Mouse (Mus musculus) adrenal gland, adult 18-20 months (tissue): ENCODE measurements around the gene Prkn. TPM values are rescaled to one million over a fixed set of nuclear protein-coding genes. Genes with fewer than 3 reads are reported as not detected.

Experiments used
- DNase-seq, 2 experiments: peaks; one replicate each; pipeline ENCODE4 v3.0.0; 2021 to 2022; ENCODE audit warnings: low spot score in 2 of 2
- long read RNA-seq, 2 experiments: library from polyadenylated mRNA; stranded (forward); transcript quantifications; one replicate each; pipeline ENCODE4 v2.0.0; 2021
- total RNA-seq, 2 experiments: library from RNA; stranded (reverse); gene quantifications; 1 replicate in 1 of 2; 2 replicates in 1 of 2; pipeline ENCODE4 v1.2.3; 2021

The Prkn gene
- 10 to 100 TPM; 10.2 to 13.8 TPM for total RNA-seq
- long read RNA-seq, experiment 1 = 0 reads
- long read RNA-seq, experiment 2, partial matches to known transcripts = 1 of 1 reads
- long read RNA-seq, experiment 2, other reads (novel, unspliced or antisense) = 0 of 1 reads

GRCm38 (mm10) chr17:10840148-10840707, at the start of gene Prkn, which contains the start of gene Pacrg:
Gene Prkn, plus strand, starts transcription at chr17:10840384.
Gene Pacrg, minus strand, starts transcription at chr17:10840311.
- DNase-seq = peak; percentile 96 to 97

DNA sequence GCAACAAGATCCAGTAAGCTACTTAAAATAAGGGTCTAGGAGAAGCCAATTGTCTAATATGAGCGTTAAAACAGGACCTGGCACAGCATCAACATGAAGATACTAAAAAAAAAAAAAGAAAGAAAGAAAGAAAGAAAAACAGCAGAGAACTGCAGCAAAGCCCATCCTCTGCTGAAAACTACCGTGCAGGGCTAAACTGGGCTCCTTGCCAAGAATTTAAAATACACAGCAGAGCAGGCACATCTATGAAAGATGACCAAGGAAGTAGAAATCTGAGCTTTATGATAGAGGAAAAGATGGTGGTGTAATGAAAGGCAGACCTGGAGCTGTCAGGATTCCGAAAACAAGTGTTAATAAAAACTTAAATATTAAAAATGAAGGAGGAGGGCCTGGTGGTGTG, 48.5 kb upstream of the Prkn start:
- no peak for DNase-seq

DNA sequence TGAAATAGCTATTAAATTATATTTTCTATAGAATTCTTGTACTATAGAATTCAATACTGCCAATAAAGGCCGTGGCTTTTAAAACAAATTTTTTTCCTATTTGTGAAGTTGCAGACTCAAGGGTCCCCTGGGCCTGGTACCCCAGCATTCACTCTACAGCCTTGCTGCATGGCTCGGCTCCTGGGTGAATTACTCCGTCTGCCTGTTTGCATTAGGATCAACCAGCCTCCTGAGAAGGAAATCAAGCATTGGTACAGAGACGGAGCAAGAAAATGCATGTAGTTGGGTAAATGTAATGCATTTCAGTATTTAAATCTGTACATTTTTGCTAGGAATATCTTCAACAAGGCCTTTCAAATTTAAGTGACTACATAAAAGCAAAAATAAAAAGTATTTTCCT, 33.5 kb upstream of the Prkn start:
- no peak for DNase-seq

DNA sequence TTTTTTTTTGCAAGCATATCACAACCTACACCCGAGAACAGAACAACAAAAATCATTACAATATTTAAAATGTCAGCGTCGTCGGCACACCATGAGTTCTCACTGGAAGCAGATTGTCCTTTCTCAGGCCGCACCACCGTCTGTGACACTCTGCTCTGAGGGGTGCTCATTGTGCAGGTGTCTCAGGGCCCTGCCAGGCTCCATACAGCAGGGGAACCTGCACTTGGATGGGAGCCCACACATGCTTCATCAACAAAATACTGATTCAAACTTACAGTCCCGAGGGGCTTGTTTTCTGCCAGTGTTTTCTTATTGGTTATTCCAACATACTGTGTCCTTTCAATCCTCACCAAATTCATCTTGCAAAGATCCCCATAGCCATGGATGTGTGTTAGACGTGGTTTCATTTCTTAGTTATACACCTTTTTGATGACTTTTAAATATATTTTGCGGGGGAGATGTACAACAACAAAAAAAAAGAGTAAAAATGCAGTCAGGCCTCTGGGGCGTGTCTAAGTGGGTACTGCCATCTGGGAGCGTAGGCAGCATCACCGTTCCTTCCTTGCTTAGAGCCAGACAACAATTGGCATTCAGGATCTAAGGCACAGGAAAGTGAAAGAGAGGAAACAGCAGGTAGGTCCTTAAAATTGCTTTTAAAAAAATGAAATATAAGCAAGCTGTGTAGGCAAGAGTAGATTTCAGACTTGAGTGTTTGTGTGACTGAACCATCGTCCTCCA, 32.8 kb upstream of the Prkn start:
- no peak for DNase-seq

GRCm38 (mm10) chr17:10808571-10808970, 31.6 kb upstream of the Prkn start:
- no peak for DNase-seq

GRCm38 (mm10) chr17:10818971-10819370, 21.2 kb upstream of the Prkn start:
- no peak for DNase-seq

GRCm38 (mm10) chr17:10840731-10841201, 582 bp downstream of the Prkn start:
- DNase-seq = peak; percentile 46 to 50

DNA sequence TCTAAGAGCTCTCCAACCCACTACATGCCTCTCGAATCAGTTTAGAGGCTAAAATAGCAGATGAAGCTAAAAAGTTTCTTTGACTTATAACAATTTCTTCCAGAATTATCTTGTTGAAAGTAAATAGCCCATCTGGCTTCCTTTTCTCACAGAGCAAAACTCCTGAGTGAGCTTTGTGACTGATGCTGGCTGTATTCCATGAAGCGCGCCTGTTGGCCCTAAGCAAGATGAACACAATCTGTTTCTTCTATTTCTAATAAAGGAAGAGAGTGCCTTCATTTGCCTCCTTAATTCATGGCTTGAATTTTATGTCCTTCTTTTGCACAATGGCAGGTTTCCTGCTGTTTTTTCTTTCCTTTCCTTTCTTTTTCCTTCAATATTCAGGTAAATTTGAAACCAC, 14.0 kb downstream of the Prkn start:
- no peak for DNase-seq

DNA sequence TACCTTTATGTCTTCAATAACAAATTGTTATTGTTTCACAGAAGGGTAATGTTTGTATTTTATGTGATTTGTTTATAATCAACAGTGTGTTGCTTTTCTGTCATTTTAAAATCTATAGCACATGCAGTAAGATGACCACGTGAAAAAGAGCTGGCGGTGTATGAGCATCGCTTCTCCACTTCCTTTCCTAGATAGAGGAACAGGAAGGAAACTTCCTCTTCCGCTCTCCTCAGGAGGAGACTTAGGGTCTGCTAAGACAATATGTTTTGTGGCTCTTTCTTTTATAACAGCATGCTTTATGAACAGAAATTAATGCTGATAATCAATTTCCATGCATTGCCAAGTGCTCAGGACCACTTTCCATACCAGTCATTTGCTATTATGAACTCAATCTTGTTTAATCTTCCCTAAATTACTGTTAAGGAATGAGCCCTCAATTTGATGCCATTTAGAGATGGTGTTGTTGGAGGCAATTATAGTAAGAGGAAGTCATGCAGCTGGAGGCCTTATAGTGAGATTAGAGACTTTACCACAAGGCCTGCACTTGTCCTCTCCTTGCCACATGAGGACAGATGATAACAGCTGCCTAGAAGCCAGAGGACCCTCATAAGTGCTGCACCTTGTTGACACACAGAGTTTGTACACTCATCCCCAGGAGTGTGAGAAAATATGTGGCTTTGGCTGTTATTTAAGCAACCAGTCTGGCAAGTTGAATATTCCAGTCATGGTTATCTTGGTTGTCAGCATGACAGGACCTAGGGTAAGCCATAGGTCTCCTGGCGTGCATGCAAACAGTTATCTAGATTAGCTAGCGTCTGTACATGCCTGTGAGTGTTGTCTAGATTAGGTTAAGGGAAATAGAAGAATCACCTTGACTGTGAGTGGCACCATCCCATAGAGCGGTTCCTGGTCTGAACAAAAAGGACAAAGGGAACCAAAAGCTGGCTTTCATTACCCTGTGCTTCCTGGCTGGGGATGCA, 34.3 kb downstream of the Prkn start:
- DNase-seq = no peak

- DNase-seq = no peak
These were observed 38.8 kb downstream of the Prkn start for GRCm38 (mm10) chr17:10878986-10879385.

DNA sequence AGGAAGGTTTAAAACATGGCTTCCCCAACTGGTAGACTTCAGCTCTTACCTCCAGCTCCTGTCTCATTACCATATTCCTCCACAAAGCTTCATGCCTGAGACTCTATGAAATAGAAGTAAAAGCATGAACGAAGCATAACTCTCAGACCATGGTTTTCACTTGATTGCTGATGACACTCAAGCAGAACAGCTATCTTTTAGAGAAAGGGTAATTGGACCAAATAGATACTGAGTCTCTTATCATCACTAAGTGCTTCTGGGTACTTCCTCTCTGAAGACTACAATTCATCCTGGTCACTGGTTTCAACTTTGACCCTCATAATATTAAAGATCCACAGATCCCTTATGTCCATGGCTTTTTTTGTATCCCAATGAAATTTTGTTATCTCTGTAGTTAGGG, 42.1 kb downstream of the Prkn start:
- DNase-seq = no peak

GRCm38 (mm10) chr17:10887924-10888323, 47.7 kb downstream of the Prkn start:
- DNase-seq = no peak

GRCm38 (mm10) chr17:10901686-10902228, 61.6 kb downstream of the Prkn start:
- DNase-seq = no peak

- DNase-seq = no peak
These were observed 96.5 kb downstream of the Prkn start for GRCm38 (mm10) chr17:10936698-10937097.

DNA sequence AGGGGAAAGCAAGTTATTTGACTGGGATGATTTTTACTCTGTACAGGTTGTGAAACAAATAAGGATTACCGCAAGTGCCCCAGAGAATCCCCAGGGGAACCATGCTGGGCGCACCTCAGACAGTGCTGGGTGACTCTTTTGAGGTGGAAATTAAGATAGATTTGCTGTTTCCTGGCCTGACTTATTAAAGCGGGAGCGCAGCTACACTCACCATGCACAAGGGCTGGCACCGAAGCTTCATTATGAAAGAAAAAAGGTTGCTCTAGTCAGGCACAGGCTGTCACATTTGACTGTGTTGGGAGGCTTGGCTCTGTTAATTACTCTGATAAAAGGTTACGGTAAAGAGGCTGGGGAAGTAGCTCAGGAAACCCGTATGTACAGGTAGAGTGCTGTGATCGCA, 97.7 kb downstream of the Prkn start:
- no peak for DNase-seq

DNA sequence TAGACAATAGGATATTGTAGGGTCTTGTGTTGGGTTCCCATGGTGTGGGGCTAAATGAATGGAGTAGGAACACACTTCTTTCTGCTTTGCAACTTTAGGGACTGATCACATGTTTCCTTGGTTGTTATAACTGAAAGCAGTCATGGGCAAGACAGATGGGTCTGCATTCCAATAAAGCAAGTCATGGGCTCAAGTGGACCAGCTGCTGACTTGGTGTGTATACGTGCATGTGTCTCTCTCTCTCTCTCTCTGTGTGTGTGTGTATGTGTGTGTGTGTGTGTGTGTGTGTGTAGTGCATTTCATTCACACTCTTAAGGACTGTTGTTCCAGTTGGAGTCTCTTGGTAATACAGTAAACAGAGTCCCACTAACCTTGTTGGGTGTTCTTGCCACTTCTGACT, 98.6 kb downstream of the Prkn start:
- DNase-seq = no peak

DNA sequence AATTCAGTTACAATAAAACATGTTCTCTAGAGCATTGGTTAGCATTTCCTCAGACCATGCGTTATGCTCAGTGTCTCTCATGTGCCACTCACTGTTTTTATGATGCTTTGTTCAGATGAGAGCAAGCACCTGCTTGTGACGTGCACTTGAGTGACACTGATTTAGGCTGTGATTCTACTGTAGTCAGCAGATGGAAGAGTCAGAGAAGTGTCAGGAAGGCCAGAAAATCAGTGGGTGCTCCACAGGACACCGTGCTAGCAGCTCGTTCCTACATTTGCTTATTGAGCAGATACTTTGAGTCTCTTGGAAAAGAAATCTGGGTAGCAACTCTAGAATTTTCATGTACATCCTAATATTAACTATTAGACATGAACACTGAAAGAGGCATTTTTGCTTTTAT, 106.4 kb downstream of the Prkn start:
- no peak for DNase-seq

DNA sequence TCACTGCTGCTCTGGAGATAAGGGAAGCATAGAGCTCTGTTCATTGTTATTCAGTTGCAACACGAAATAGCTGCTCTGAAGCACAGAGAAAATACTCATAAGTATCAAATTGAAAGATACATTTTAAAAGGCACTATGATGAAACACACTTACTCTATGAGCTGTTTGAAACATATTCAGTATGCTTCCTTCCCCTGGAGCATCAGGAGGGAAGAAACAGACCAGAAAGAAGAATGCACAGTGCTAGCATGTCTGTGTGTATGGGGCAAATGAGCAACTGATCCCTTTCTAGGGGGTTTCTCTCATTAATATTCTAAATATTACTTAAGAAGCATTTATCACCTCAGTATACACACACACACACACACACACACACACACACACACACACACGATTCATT, 107.4 kb downstream of the Prkn start:
- DNase-seq = no peak

- DNase-seq = no peak
These were observed 119.1 kb downstream of the Prkn start for GRCm38 (mm10) chr17:10959066-10959864.

DNA sequence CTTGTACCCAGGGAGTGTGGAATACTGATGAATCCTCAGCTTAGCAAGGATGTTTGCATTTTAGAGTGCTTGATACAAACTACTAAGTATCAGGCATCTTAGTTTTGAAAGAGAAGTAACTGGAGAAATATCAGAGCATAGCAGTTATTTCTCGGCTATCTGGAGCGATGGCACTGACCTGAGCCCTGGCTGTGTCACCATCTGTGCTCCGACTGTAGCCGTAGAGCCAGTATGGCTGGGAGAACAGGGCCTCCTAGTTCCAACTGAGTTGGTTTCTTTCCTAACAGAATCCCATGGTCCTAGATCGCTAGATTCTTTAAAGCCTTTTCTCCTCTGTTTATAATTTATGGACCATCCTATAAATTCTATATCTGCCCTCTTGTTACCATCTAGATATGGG, 122.0 kb downstream of the Prkn start:
- no peak for DNase-seq
